Mouse (Mus musculus) adrenal gland, postnatal 14 days (tissue): Measurements from ENCODE around the gene Mdh1b. TPM values are rescaled to one million over a fixed set of nuclear protein-coding genes. Genes with fewer than 3 reads are reported as not detected.

Experiments
- DNase-seq: peaks from one replicate; pipeline ENCODE4 v3.0.0; 2021; ENCODE audit warnings: mixed read lengths
- total RNA-seq: library from RNA; stranded (reverse); gene quantifications from 2 replicates; pipeline ENCODE4 v1.2.3, GENCODE M21; 2021

Mdh1b gene
- total RNA-seq, 1 experiment from 2014 or later: not detected

DNA sequence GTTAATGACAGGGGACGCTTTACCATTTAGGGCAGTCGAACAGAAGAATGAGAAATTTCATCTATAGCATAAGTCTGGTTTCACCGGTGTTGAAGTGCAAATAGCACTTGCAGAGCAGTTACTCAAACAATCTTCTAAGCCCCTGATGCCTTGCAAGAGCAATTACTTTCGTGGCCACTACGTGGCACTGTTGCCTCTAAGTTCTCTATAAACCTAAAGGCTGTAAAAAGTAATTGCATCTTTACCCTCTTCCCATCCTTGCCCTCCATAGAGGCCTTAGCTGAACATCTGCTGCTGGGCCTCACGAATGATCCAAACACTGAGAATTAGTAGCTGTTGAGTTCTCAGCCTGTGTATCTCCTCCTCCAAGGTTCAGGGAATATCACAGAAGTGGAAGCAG, 72.1 kb downstream of the Mdh1b start:
- DNase-seq: peak; percentile 68

Other genes starting within 250 kb of the Mdh1b start
- not detected in 2 replicates for gene Gm39653, start 114.3 kb downstream of the Mdh1b start, total RNA-seq
- not detected in 2 replicates for gene Dytn, start 43.4 kb downstream of the Mdh1b start, total RNA-seq
- gene Fastkd2, start 296 bp upstream of the Mdh1b start, total RNA-seq: 20.4 and 26.9 TPM in 2 replicates
- gene 4933402D24Rik, start 38.9 kb upstream of the Mdh1b start, total RNA-seq: not detected in 2 replicates